Mouse (Mus musculus): ENCODE data around the gene Olfr1535. TPM values are rescaled to one million over a fixed set of nuclear protein-coding genes. Genes with fewer than 3 reads are reported as not detected.

The Olfr1535 gene
- total and polyA plus RNA-seq, 2 experiments from 2014 or later = 0.10 TPM; not detected in 1

DNA sequence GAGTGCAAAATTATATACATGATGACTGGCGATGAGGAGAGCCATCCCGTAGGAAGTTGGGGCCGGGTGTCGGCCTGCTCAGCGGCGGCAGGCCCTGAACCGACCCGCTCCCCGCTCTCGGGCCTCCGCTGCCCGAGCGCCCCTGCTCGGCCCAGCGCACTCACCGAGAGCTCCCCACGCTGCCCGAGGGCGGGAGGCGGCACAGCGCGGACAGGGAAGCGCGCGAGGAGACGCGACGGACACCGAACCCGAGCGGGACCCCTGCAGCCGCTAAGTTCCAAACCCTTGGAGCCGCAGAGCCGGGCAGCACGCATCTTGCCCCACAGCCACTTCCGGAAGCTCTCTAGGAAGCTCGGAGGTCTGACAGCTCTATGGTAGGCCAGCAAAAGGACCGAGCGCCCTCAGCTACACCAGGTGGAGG is 28.9 kb downstream of the Olfr1535 start, which contains the start of gene Zkscan8:
TSS of gene Zkscan8 (minus strand) at position 340 of the 421 bp plus-strand sequence.
- no peaks in the 10 kb centered on the region for H3K4me1 ChIP-seq (ENCODE audit: insufficient read depth, low read length)
- H3K9me3 ChIP-seq (ENCODE audit: low read length) = no peaks in the 10 kb centered on the region
- peak within 1 kb of the TSS; percentile 98 for H3K9ac ChIP-seq (replicated peaks; ENCODE audit: low read length, poor library complexity, severe bottlenecking)
- H3K36me3 ChIP-seq (ENCODE audit: insufficient read depth, low read length) = peaks cover 5% of the 10 kb centered on the region
- peak; percentile 35 for TF ChIP-seq CTCF (IDR thresholded peaks at IDR 0.05)
- H3K27me3 ChIP-seq (ENCODE audit: insufficient read depth, low read length) = no peaks in the 10 kb centered on the region
- H3K4me3 ChIP-seq (ENCODE audit: low read depth, low read length) = peak within 1 kb of the TSS; percentile 89
- DNase-seq (ENCODE audit: low spot score) (peak; percentile 88), ATAC-seq (ENCODE audit: low FRiP score) (peak; percentile 98)
- H3K4me2 ChIP-seq (ENCODE audit: low read depth, low read length, poor library complexity, severe bottlenecking) = peak within 1 kb of the TSS; percentile 67
- peak within 1 kb of the TSS; percentile 89 for H3K27ac ChIP-seq (ENCODE audit: low read depth, low read length)
- under 1% methylated on average over 39 of the region's 39 CpGs for WGBS

DNA sequence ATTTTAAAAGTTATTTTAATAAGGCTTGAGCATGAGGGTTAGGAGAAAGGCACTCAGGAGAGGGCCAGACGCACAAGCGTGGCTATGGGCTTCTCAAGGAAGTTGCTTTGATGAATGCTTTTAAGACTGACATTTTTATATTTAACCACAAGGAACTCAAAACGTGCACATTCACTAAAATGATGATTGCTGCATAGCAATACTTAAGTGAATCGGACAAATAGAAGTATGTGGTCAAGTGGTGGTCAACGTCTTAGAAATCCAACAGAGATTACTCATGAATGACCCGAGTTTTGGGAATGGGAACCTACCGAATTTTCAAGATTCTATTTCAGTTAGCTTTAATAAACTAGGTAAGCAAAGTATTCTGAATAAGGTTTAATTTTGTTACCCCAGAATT is 29.6 kb downstream of the Olfr1535 start:
- Histone ChIP-seq H3K4me2 (ENCODE audit: low read depth, low read length, poor library complexity, severe bottlenecking) (peak overlapping the region; percentile 67), H3K27me3 (ENCODE audit: insufficient read depth, low read length) (no peaks in the 10 kb centered on the region), H3K9me3 (ENCODE audit: low read length) (no peaks in the 10 kb centered on the region), H3K4me1 (ENCODE audit: insufficient read depth, low read length) (no peaks in the 10 kb centered on the region), H3K27ac (ENCODE audit: low read depth, low read length) (no peak overlapping the region), H3K4me3 (ENCODE audit: low read depth, low read length) (peak overlapping the region; percentile 89), H3K36me3 (ENCODE audit: insufficient read depth, low read length) (peaks cover 8% of the 10 kb centered on the region), H3K9ac (replicated peaks; ENCODE audit: low read length, poor library complexity, severe bottlenecking) (no peak overlapping the region; the same call in 1 of the 2 replicates)
- no peak for TF ChIP-seq CTCF (IDR thresholded peaks at IDR 0.05)
- DNase-seq (ENCODE audit: low spot score) = no peak
- no peak for ATAC-seq (ENCODE audit: low FRiP score)
- WGBS = 50% methylated on average over 7 of the region's 7 CpGs

DNA sequence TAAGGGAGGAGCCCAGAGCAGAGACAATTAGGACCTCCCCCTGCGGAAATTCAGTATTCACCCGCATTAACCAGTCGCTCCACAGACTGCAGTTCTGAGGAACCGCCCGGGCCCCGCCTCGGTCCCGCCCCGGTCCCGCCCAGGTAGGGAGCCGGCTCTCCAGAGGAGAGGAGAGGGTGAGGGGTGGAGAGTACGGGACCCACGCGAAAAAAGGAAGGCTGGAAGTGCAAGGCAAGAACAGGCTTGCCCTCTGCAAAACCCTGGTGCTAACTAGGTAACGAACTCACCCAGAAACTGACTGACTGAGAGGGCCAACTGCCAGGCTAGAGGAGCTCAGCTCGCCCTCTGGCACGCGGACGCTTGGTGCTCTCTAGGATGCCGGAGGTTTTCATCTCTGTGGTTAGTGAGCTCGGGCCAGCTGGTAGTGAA is 53.5 kb downstream of the Olfr1535 start:
- ATAC-seq (ENCODE audit: low FRiP score) (peak; percentile 97), DNase-seq (ENCODE audit: low spot score) (peak; percentile 91)
- H3K9ac ChIP-seq (replicated peaks; ENCODE audit: low read length, poor library complexity, severe bottlenecking) = peak overlapping the region; percentile 72
- H3K36me3 ChIP-seq (ENCODE audit: insufficient read depth, low read length) = no peaks in the 10 kb centered on the region
- no peak for TF ChIP-seq CTCF (IDR thresholded peaks at IDR 0.05)
- H3K9me3 ChIP-seq (ENCODE audit: low read length) = no peaks in the 10 kb centered on the region
- peak overlapping the region; percentile 63 for H3K4me3 ChIP-seq (ENCODE audit: low read depth, low read length)
- WGBS = under 1% methylated on average over 21 of the region's 21 CpGs
- no peaks in the 10 kb centered on the region for H3K4me1 ChIP-seq (ENCODE audit: insufficient read depth, low read length)
- H3K27ac ChIP-seq (ENCODE audit: low read depth, low read length) = peak overlapping the region; percentile 74
- peak overlapping the region; percentile 58 for H3K4me2 ChIP-seq (ENCODE audit: low read depth, low read length, poor library complexity, severe bottlenecking)
- no peaks in the 10 kb centered on the region for H3K27me3 ChIP-seq (ENCODE audit: insufficient read depth, low read length)

Other genes with a start within 250 kb of the Olfr1535 start
Only the 30 nearest of the 31 such genes appear.
- not detected in 2 replicates for gene Olfr1367, start 213.0 kb downstream of the Olfr1535 start, total RNA-seq (2014; rRNA removed)
- not detected in 2 replicates for gene Olfr1367, start 213.0 kb downstream of the Olfr1535 start, polyA plus RNA-seq (2015; fragmentation: Nextera tagmentation; extraction: Ambion mirVana)
- gene Zscan12, start 197.1 kb downstream of the Olfr1535 start, total RNA-seq (2014; rRNA removed) = 5.0 and 6.4 TPM in 2 replicates
- gene Zscan12, start 197.1 kb downstream of the Olfr1535 start, polyA plus RNA-seq (2015; fragmentation: Nextera tagmentation; extraction: Ambion mirVana) = 7.2 and 7.8 TPM in 2 replicates
- gene Zkscan3, start 157.1 kb downstream of the Olfr1535 start, total RNA-seq (2014; rRNA removed) = 32.9 and 40.4 TPM in 2 replicates
- 37.9 and 40.4 TPM in 2 replicates for gene Zkscan3, start 157.1 kb downstream of the Olfr1535 start, polyA plus RNA-seq (2015; fragmentation: Nextera tagmentation; extraction: Ambion mirVana)
- 2.8 and 3.3 TPM in 2 replicates for gene Pgbd1, start 118.8 kb downstream of the Olfr1535 start, total RNA-seq (2014; rRNA removed)
- 1.9 TPM in 2 replicates for gene Pgbd1, start 118.8 kb downstream of the Olfr1535 start, polyA plus RNA-seq (2015; fragmentation: Nextera tagmentation; extraction: Ambion mirVana)
- 22.6 and 25.8 TPM in 2 replicates for gene Zscan26, start 106.2 kb downstream of the Olfr1535 start, total RNA-seq (2014; rRNA removed)
- 19.4 and 20.1 TPM in 2 replicates for gene Zscan26, start 106.2 kb downstream of the Olfr1535 start, polyA plus RNA-seq (2015; fragmentation: Nextera tagmentation; extraction: Ambion mirVana)
- gene Nkapl, start 91.4 kb downstream of the Olfr1535 start, total RNA-seq (2014; rRNA removed) = 0.19 and 0.60 TPM in 2 replicates
- gene Nkapl, start 91.4 kb downstream of the Olfr1535 start, polyA plus RNA-seq (2015; fragmentation: Nextera tagmentation; extraction: Ambion mirVana) = 2.0 and 2.5 TPM in 2 replicates
- 7.8 and 10.0 TPM in 2 replicates for gene Zkscan4, start 81.0 kb downstream of the Olfr1535 start, total RNA-seq (2014; rRNA removed)
- gene Zkscan4, start 81.0 kb downstream of the Olfr1535 start, polyA plus RNA-seq (2015; fragmentation: Nextera tagmentation; extraction: Ambion mirVana) = 6.7 and 6.9 TPM in 2 replicates
- gene Gm10065, start 80.5 kb downstream of the Olfr1535 start, total RNA-seq (2014; rRNA removed) = not detected in 2 replicates
- gene Gm10065, start 80.5 kb downstream of the Olfr1535 start, polyA plus RNA-seq (2015; fragmentation: Nextera tagmentation; extraction: Ambion mirVana) = not detected in 2 replicates
- gene AK157302, start 64.7 kb downstream of the Olfr1535 start, total RNA-seq (2014; rRNA removed) = 0.22 and 0.28 TPM in 2 replicates
- 0.49 and 0.74 TPM in 2 replicates for gene AK157302, start 64.7 kb downstream of the Olfr1535 start, polyA plus RNA-seq (2015; fragmentation: Nextera tagmentation; extraction: Ambion mirVana)
- gene Gm11273, start 58.5 kb downstream of the Olfr1535 start, total RNA-seq (2014; rRNA removed) = 6.7 and 16.8 TPM in 2 replicates
- gene Gm11273, start 58.5 kb downstream of the Olfr1535 start, polyA plus RNA-seq (2015; fragmentation: Nextera tagmentation; extraction: Ambion mirVana) = 6.4 and 10.6 TPM in 2 replicates
- gene Zkscan8, start 28.8 kb downstream of the Olfr1535 start, total RNA-seq (2014; rRNA removed) = 6.9 and 10.6 TPM in 2 replicates
- 1.4 and 1.9 TPM in 2 replicates for gene Zkscan8, start 28.8 kb downstream of the Olfr1535 start, polyA plus RNA-seq (2015; fragmentation: Nextera tagmentation; extraction: Ambion mirVana)
- gene Olfr1366, start 17.1 kb downstream of the Olfr1535 start, total RNA-seq (2014; rRNA removed) = not detected in 2 replicates
- gene Olfr1366, start 17.1 kb downstream of the Olfr1535 start, polyA plus RNA-seq (2015; fragmentation: Nextera tagmentation; extraction: Ambion mirVana) = 0.05 and 0.12 TPM in 2 replicates
- not detected in 2 replicates for gene Olfr1364, start 21.9 kb upstream of the Olfr1535 start, total RNA-seq (2014; rRNA removed)
- gene Olfr1364, start 21.9 kb upstream of the Olfr1535 start, polyA plus RNA-seq (2015; fragmentation: Nextera tagmentation; extraction: Ambion mirVana) = not detected in 2 replicates
- not detected in 2 replicates for gene Olfr1362, start 54.1 kb upstream of the Olfr1535 start, total RNA-seq (2014; rRNA removed)
- gene Olfr1362, start 54.1 kb upstream of the Olfr1535 start, polyA plus RNA-seq (2015; fragmentation: Nextera tagmentation; extraction: Ambion mirVana) = not detected in 2 replicates
- not detected in 2 replicates for gene Olfr11, start 82.6 kb upstream of the Olfr1535 start, total RNA-seq (2014; rRNA removed)
- not detected in 2 replicates for gene Olfr11, start 82.6 kb upstream of the Olfr1535 start, polyA plus RNA-seq (2015; fragmentation: Nextera tagmentation; extraction: Ambion mirVana)
- gene Olfr1361, start 103.5 kb upstream of the Olfr1535 start, total RNA-seq (2014; rRNA removed) = not detected in 2 replicates
- not detected in 2 replicates for gene Olfr1361, start 103.5 kb upstream of the Olfr1535 start, polyA plus RNA-seq (2015; fragmentation: Nextera tagmentation; extraction: Ambion mirVana)
- gene Olfr1360, start 117.5 kb upstream of the Olfr1535 start, total RNA-seq (2014; rRNA removed) = not detected in 2 replicates
- not detected in 2 replicates for gene Olfr1360, start 117.5 kb upstream of the Olfr1535 start, polyA plus RNA-seq (2015; fragmentation: Nextera tagmentation; extraction: Ambion mirVana)
- gene Olfr1359, start 138.2 kb upstream of the Olfr1535 start, total RNA-seq (2014; rRNA removed) = not detected in 2 replicates
- not detected in 2 replicates for gene Olfr1359, start 138.2 kb upstream of the Olfr1535 start, polyA plus RNA-seq (2015; fragmentation: Nextera tagmentation; extraction: Ambion mirVana)
- gene Hist1h2bl, start 156.2 kb upstream of the Olfr1535 start, total RNA-seq (2014; rRNA removed) = 87.0 and 175 TPM in 2 replicates
- not detected in 2 replicates for gene Hist1h2bl, start 156.2 kb upstream of the Olfr1535 start, polyA plus RNA-seq (2015; fragmentation: Nextera tagmentation; extraction: Ambion mirVana)
- gene Hist1h2ai, start 156.5 kb upstream of the Olfr1535 start, total RNA-seq (2014; rRNA removed) = 253 and 398 TPM in 2 replicates
- gene Hist1h2ai, start 156.5 kb upstream of the Olfr1535 start, polyA plus RNA-seq (2015; fragmentation: Nextera tagmentation; extraction: Ambion mirVana) = 3.2 and 3.5 TPM in 2 replicates
- 258 and 532 TPM in 2 replicates for gene Hist1h3h, start 157.8 kb upstream of the Olfr1535 start, total RNA-seq (2014; rRNA removed)
- 2.0 TPM in 1 of 2 replicates, not detected in the other for gene Hist1h3h, start 157.8 kb upstream of the Olfr1535 start, polyA plus RNA-seq (2015; fragmentation: Nextera tagmentation; extraction: Ambion mirVana)
- 201 and 468 TPM in 2 replicates for gene Hist1h2bm, start 162.2 kb upstream of the Olfr1535 start, total RNA-seq (2014; rRNA removed)
- 0.39 and 0.51 TPM in 2 replicates for gene Hist1h2bm, start 162.2 kb upstream of the Olfr1535 start, polyA plus RNA-seq (2015; fragmentation: Nextera tagmentation; extraction: Ambion mirVana)
- 304 and 479 TPM in 2 replicates for gene Hist1h4j, start 175.2 kb upstream of the Olfr1535 start, total RNA-seq (2014; rRNA removed)
- gene Hist1h4j, start 175.2 kb upstream of the Olfr1535 start, polyA plus RNA-seq (2015; fragmentation: Nextera tagmentation; extraction: Ambion mirVana) = 0.32 TPM in 1 of 2 replicates, not detected in the other
- gene Hist1h4k, start 190.6 kb upstream of the Olfr1535 start, total RNA-seq (2014; rRNA removed) = 386 and 434 TPM in 2 replicates
- 0.80 and 2.1 TPM in 2 replicates for gene Hist1h4k, start 190.6 kb upstream of the Olfr1535 start, polyA plus RNA-seq (2015; fragmentation: Nextera tagmentation; extraction: Ambion mirVana)
- 254 and 276 TPM in 2 replicates for gene Hist1h2ak, start 193.9 kb upstream of the Olfr1535 start, total RNA-seq (2014; rRNA removed)
- gene Hist1h2ak, start 193.9 kb upstream of the Olfr1535 start, polyA plus RNA-seq (2015; fragmentation: Nextera tagmentation; extraction: Ambion mirVana) = 2.4 and 4.6 TPM in 2 replicates
- gene Hist1h2bn, start 194.2 kb upstream of the Olfr1535 start, total RNA-seq (2014; rRNA removed) = 212 and 326 TPM in 2 replicates
- gene Hist1h2bn, start 194.2 kb upstream of the Olfr1535 start, polyA plus RNA-seq (2015; fragmentation: Nextera tagmentation; extraction: Ambion mirVana) = not detected in 2 replicates
- gene Hist1h1b, start 220.7 kb upstream of the Olfr1535 start, total RNA-seq (2014; rRNA removed) = 54.7 and 116 TPM in 2 replicates
- 2.0 TPM in 2 replicates for gene Hist1h1b, start 220.7 kb upstream of the Olfr1535 start, polyA plus RNA-seq (2015; fragmentation: Nextera tagmentation; extraction: Ambion mirVana)
- 282 and 525 TPM in 2 replicates for gene Hist1h3i, start 223.5 kb upstream of the Olfr1535 start, total RNA-seq (2014; rRNA removed)
- 8.2 and 10.0 TPM in 2 replicates for gene Hist1h3i, start 223.5 kb upstream of the Olfr1535 start, polyA plus RNA-seq (2015; fragmentation: Nextera tagmentation; extraction: Ambion mirVana)
- 145 and 318 TPM in 2 replicates for gene Hist1h2an, start 227.3 kb upstream of the Olfr1535 start, total RNA-seq (2014; rRNA removed)
- gene Hist1h2an, start 227.3 kb upstream of the Olfr1535 start, polyA plus RNA-seq (2015; fragmentation: Nextera tagmentation; extraction: Ambion mirVana) = not detected in 2 replicates
- 41.9 and 77.2 TPM in 2 replicates for gene Hist1h2bp, start 227.6 kb upstream of the Olfr1535 start, total RNA-seq (2014; rRNA removed)
- gene Hist1h2bp, start 227.6 kb upstream of the Olfr1535 start, polyA plus RNA-seq (2015; fragmentation: Nextera tagmentation; extraction: Ambion mirVana) = 0.48 and 0.76 TPM in 2 replicates

All from midbrain, postnatal 0 days (tissue).